Mouse (Mus musculus) kidney, postnatal 10 days (tissue): ENCODE measurements at regions not wholly inside any gene's neighbourhood (a gene's known extent, or its start where the extent isn't known, plus 50 kb on each side); places are given as distances from the start of the nearest gene placed in this dataset.
A peak's percentile ranks its signal among the peaks of the same experiment; 100 is the strongest.

Experiments used
- DNase-seq: peaks from one replicate; pipeline ENCODE4 v3.0.0; 2021; ENCODE audit warnings: mixed read lengths

GRCm38 (mm10) chr7:78971644-78972313, 58.6 kb downstream of the Isg20 start:
- DNase-seq: no peak

GRCm38 (mm10) chr7:78989751-78990206, 63.5 kb upstream of the Acan start:
- no peak for DNase-seq

- DNase-seq: peak; percentile 48
Measured at GRCm38 (mm10) chr7:78990302-78991038, 62.8 kb upstream of the Acan start.

GRCm38 (mm10) chr7:78992991-78993390, 60.3 kb upstream of the Acan start:
- peak; percentile 12 for DNase-seq

GRCm38 (mm10) chr7:78994134-78994533, 59.1 kb upstream of the Acan start:
- DNase-seq: no peak

- no peak for DNase-seq
Measured at GRCm38 (mm10) chr7:78995034-78995433, 58.2 kb upstream of the Acan start.

GRCm38 (mm10) chr7:78995820-78996219, 57.5 kb upstream of the Acan start:
- DNase-seq: no peak
